Mouse (Mus musculus) yolk sac, embryonic 10.5 days (tissue): ENCODE results near the gene Dnajb8.
A peak's percentile ranks its signal among the peaks of the same experiment; 100 is the strongest.

Experiments
- DNase-seq: peaks from one replicate; pipeline ENCODE4 v3.0.0-alpha.2; 2017; ENCODE audit warnings: low spot score

Dnajb8 gene

DNA sequence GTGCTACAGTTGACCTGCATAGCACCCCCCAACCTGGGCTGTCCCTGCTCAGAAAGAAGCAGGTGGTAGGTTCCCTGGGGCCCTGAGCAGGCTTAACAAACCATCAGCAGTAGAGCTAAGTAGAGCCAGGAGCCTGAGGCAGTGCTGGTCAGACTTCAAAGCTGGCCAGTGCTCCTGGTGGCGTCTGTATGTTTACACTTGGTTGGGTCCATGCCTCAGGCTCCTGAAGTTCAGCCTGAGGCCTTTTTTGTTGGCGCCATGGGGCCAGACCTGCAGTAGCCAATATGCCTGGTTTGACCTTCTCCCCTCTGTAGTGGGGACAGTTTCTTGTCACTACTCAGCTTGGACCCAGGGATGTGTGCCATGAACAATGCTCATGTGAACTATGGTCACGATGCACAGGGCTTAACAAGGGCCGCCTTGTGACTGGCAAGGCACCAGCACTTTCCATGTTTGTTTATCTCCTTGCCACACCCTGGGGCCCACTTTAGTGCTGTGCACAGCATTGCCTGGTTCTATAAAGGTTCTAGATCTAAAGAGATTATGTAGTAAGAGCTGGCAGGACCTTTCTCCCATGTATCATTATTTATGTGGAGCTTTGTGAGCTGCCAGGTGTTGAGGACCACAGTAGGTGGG lies 70.3 kb downstream of the Dnajb8 start:
- no peak for DNase-seq

DNA sequence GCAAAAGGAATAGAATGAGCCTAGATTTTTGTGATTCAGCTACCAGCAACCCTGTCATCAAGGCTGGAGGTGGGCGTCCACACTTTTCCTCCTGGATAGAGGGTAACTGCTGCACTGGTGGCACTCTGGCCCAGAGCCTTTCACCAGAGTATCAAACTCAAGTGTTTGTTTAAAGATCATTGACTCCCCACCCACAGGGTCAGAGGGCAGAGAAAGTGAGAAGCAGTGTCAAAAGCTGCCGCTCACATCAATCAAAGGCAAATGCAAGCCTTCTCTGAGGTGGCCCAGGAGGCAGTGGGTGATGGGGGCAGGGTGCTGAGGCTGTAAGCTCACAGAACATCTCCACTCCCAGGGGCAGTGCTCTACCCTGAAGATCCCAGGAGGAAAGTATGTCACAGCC lies 77.4 kb downstream of the Dnajb8 start:
- peak; percentile 77 for DNase-seq

DNA sequence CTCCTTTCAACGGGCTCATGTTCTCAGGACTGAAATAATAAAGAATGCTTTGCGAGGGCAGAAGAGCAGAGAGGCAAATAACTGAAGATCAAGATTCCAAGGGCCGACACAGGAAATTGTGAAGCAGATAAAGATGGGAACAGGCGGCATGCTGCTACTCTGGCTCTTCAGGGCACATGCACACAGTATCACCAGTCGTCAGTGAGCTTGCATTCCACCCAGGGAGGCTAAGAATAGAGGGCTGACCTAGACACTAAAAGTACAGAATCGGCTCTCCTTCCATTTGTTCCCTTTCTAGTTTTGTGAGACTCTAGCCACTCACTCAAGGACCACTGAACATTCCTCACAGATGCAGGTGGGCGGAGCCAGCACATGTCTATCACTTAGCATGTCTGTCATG lies 79.2 kb downstream of the Dnajb8 start:
- no peak for DNase-seq
